8 mouse cellular contexts compared by ENCODE assay signal in genomic region chr14:11553273-11553665, GRCm38 (mm10). TPM values are rescaled to one million over a fixed set of nuclear protein-coding genes. Genes with fewer than 3 reads are reported as not detected.
A peak's percentile ranks its signal among the peaks of the same experiment; 100 is the strongest.
DNase-seq lines count a peak whose midpoint lies in the region; ATAC-seq and TF ChIP-seq lines count a peak whose summit lies in the region.

Gene Ptprg (plus strand): TSS chr14:11553532.

- no peak within 1 kb of the TSS for H3K27ac ChIP-seq in bone marrow macrophage, adult 2 months (ENCODE audit: insufficient read depth, low read depth, low read length)
- peak within 1 kb of the TSS; percentile 94 for H3K27ac ChIP-seq in embryonic facial prominence, embryonic 10.5 days (replicated peaks)
- peak within 1 kb of the TSS; percentile 98 for H3K27ac ChIP-seq in intestine, embryonic 16.5 days (ENCODE audit: low read length)

- peaks cover 4% of the 10 kb centered on the region for H3K36me3 ChIP-seq in embryonic facial prominence, embryonic 10.5 days (replicated peaks)
- no peaks in the 10 kb centered on the region for H3K36me3 ChIP-seq in intestine, embryonic 16.5 days (ENCODE audit: control insufficient read depth, insufficient read depth, low read length)

- H3K9ac ChIP-seq in intestine, embryonic 16.5 days (ENCODE audit: low read depth, low read length), result peak within 1 kb of the TSS; percentile 90

- no peaks in the 10 kb centered on the region; the same call in 1 of the 2 replicates for H3K27me3 ChIP-seq in embryonic facial prominence, embryonic 10.5 days (replicated peaks; ENCODE audit: low read depth, poor library complexity, severe bottlenecking)
- no peaks in the 10 kb centered on the region for H3K27me3 ChIP-seq in intestine, embryonic 16.5 days (replicated peaks; ENCODE audit: control insufficient read depth, insufficient read depth, low read length)

- H3K4me3 ChIP-seq in bone marrow macrophage, adult 2 months (ENCODE audit: insufficient read depth, low read length), result peak within 1 kb of the TSS; percentile 28
- H3K4me3 ChIP-seq in embryonic facial prominence, embryonic 10.5 days, result peak within 1 kb of the TSS; percentile 79
- H3K4me3 ChIP-seq in intestine, embryonic 16.5 days (ENCODE audit: low read length), result peak within 1 kb of the TSS; percentile 71

- WGBS in embryonic facial prominence, embryonic 10.5 days, result 2% methylated on average over 40 of the region's 40 CpGs
- under 1% methylated on average over 40 of the region's 40 CpGs for WGBS in intestine, embryonic 16.5 days

- H3K4me1 ChIP-seq in bone marrow macrophage, adult 2 months (ENCODE audit: control insufficient read depth, insufficient read depth, low read length), result no peaks in the 10 kb centered on the region
- peaks cover 32% of the 10 kb centered on the region for H3K4me1 ChIP-seq in embryonic facial prominence, embryonic 10.5 days
- H3K4me1 ChIP-seq in intestine, embryonic 16.5 days (ENCODE audit: control insufficient read depth, insufficient read depth, low read length), result peaks cover 15% of the 10 kb centered on the region

- peak; percentile 90 for ATAC-seq in intestine, embryonic 16.5 days

- no peaks in the 10 kb centered on the region for H3K9me3 ChIP-seq in embryonic facial prominence, embryonic 10.5 days
- no peaks in the 10 kb centered on the region for H3K9me3 ChIP-seq in intestine, embryonic 16.5 days (ENCODE audit: control insufficient read depth, low read length)

- no peak for TF ChIP-seq POLR2A in bone marrow macrophage, adult 2 months (IDR thresholded peaks at IDR 0.05; ENCODE audit: borderline replicate concordance, low read depth, low read length)

- peak; percentile 91 for DNase-seq in embryonic facial prominence, embryonic 10.5 days (ENCODE audit: low spot score)
- no peak for DNase-seq in gonadal fat pad, adult 2 months (ENCODE audit: low read depth)
- peak; percentile 66 to 87 for DNase-seq in left cerebral cortex, adult 9 months (ENCODE audit: low spot score in 2 of 2)
- DNase-seq in lung, postnatal 4 days, result peak; percentile 86 to 93
- peak; percentile 81 to 85 for DNase-seq in right cerebral cortex, postnatal 36 days (ENCODE audit: low spot score in 2 of 2)
- DNase-seq in c-Kit-positive CD71-positive TER-119-positive erythroid progenitor cells, embryonic 14.5 days (ENCODE audit: low spot score), result no peak

- no peak for TF ChIP-seq CTCF in bone marrow macrophage, adult 2 months (IDR thresholded peaks at IDR 0.05; ENCODE audit: low read depth, low read length)

- H3K4me2 ChIP-seq in intestine, embryonic 16.5 days (ENCODE audit: low read depth, low read length), result peak within 1 kb of the TSS; percentile 98

RNA-seq across cellular contexts. Expression of gene Ptprg, which starts in this region (rescaled TPM):
- polyA plus RNA-seq in bone marrow macrophage, adult 2 months (2012; ENCODE audit: insufficient read depth, insufficient read length, missing spikeins), result 0.29 and 0.76 TPM in 2 replicates
- polyA plus RNA-seq in embryonic facial prominence, embryonic 10.5 days (2016; fragmentation: Nextera tagmentation; extraction: Ambion mirVana), result 36.3 and 40.7 TPM in 2 replicates
- 57.2 and 92.7 TPM in 2 replicates for polyA plus RNA-seq in gonadal fat pad, adult 2 months (2012; rRNA removed)
- polyA plus RNA-seq in intestine, embryonic 16.5 days (2015; fragmentation: Nextera tagmentation; extraction: Ambion mirVana), result 14.3 and 14.7 TPM in 2 replicates

Comparison
In these comparisons a context has a peak if more than half of its experiments do, and no peak if none do; other contexts are left out.
1. H3K4me3 ChIP-seq: peak in every context shown above with its lines; median percentile 79 in embryonic facial prominence, embryonic 10.5 days; 71 in intestine, embryonic 16.5 days; 28 in bone marrow macrophage, adult 2 months.
2. DNase-seq: peak in embryonic facial prominence, embryonic 10.5 days (single experiment), left cerebral cortex, adult 9 months (2 of 2), lung, postnatal 4 days (2 of 2) and right cerebral cortex, postnatal 36 days (2 of 2); none in gonadal fat pad, adult 2 months (single experiment) and c-Kit-positive CD71-positive TER-119-positive erythroid progenitor cells, embryonic 14.5 days (single experiment).